Mouse (Mus musculus): ENCODE data around the gene Mrc1.

The Mrc1 gene

DNA sequence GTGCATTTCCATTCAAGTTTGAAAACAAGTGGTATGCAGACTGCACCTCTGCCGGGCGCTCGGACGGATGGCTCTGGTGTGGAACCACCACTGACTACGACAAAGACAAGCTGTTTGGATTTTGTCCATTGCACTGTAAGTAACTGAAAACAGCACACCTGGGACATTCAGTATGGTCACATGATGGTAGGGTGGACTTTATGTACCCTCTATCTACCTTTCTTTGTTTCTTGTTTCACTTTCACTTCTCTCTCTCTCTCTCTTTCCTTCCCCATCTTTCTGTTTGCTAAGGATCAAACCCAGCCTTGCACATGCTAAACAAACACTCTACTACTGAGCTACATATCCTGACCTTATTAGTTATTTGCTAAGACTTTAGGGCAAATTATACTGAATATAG is 15.0 kb downstream of the Mrc1 start:
- no peak for DNase-seq (ENCODE audit: low read depth)

DNA sequence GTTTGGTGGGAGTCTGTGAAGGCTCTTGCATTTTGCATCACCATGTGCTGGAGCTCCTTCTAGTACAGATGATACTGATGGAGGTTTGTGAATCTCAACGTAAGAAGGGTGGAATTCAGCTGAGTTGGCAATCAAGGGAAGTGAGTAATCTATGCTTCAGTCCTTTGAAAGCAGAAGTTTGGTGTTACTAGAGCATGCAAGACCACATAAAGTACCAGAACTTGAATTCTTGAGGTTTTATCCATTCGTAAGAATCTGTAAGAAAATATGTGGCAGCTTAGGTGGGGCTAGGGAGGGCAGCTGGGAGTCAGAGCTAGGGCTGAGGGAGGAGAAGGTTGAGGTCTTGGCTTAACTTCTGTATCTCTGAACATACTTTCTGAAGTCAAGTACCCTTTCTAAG is 15.5 kb downstream of the Mrc1 start:
- no peak for DNase-seq (ENCODE audit: low read depth)

DNA sequence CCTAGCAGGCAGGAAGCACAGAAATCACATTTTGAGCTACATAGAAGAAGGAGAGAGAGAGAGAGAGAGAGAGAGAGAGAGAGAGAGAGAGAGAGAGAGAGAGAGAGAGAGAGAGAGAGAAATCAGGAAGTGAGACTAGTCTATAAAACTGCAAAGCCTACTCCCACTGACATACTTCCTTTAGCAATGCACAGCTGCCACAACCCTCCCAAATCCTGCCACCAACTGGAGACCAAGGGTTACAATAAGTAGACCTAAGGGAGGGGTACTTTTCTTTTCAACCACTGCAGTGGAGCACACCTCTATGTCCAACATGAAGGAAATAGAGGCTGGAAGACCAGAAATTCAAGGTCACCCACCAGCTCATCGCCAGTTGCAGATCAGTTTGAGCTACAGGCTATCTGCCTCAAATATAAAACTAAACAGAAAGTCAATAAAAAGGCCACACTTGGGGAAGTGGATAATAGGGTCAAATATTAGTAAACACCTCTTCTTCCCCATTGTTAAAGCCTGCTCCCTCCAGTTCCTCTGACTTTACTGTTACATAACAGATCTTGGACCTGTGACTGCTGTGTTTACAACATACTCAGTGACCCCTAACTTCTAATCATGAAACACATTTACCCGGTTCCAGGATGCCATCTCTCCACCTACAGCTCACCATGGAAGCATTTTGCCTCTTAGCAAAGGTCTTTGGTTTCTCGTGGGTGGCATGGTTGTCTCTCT is 20.8 kb downstream of the Mrc1 start:
- peak; percentile 32 for DNase-seq (ENCODE audit: low read depth)

DNA sequence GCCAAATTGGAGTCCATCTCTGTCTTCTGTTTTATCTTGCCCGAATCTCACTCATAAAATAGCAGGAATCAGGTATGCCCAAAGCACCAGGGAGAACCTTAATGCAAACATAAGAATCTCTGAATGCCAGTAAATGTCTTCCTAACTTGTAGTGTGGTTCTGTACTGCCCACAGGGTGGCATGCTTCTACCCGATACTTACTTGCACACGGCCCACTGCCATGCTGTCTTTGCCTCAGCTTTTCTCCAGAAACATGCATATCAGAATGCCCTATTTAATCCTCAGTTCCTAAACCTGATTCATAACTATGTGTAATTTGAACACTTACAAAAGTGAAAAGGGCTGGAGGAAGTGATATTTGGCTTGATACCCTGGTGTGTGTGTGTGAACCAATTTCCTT is 22.7 kb downstream of the Mrc1 start:
- DNase-seq (ENCODE audit: low read depth) = no peak

DNA sequence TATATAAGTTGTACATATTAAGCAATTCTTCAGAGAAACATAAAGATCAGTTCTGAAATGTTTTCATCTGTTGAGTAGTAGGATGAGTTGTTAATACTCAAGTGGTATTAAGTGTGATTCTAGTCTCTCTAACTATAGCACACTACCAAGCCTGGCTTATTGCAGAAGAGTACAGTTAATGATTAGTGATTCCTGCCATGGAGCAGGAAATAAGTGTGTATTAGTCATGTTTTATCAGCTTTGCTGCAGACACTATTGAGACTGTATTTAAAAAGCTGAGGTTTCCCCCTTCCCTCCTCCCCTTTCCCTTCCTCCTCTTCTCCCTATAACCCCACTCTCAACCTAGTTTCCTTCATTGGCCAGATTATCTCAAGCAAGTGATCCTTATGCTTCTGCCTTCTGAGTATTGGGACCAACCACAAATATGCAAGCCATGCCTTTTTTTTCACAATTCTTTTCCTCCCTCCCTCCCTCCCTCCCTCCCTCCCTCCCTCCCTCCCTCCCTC is 29.2 kb downstream of the Mrc1 start:
- DNase-seq (ENCODE audit: low read depth) = no peak

DNA sequence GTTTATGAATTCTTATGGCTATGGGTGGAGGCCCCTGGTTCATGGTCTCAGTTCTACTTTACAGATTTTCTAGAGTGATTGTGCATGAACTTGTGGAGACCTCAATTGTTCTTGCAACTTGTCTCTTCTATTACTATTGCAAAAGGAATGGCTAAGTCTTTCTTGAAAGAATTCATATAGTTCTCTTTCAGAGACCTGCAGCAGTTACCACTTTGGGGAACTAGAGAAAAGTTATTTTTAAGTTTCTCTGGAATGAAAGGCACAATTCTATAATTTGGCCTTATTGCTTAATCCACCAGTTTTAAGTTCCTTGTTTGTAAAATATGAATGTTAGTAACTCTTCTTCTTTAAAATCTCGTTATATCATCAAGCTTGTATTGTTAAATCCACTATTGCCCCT is 32.9 kb downstream of the Mrc1 start:
- DNase-seq (ENCODE audit: low read depth) = no peak

DNA sequence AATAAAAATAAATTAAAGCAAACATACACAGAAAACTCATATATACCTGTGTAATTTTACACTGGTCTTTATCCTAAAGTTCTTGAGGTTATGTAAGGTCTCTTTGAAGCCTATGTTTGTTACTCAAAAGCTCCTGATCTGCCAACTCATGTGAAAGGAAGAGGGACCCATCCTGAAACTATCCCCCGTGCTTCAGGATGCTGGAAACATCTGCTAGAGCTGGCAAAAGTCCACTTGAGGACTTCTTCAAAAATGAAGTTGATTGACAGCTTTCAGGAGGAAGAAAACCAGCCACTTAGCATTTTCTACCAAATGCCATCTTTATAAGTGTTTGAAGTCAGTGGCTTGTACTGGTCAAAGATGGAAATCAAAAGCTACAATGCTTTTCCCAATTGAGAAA is 40.0 kb downstream of the Mrc1 start:
- no peak for DNase-seq (ENCODE audit: low read depth)

DNA sequence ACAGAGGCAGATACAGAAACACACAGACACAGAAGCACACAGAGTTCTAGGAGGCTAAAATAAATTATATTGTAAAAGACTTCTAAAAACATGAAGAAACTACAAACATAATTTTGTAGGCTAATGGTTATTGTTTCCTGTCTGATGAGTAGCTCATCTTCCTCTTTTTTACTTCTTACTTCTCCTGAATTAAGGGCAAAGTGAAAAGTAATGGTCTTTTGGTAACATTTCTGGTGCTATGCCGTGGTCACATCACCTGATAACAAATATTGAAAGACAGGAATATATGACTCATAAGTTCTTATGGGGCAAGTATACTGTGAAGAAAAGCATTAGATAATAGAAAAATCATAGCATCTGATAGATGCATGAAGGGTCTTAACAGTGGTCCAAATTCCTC is 42.9 kb downstream of the Mrc1 start:
- no peak for DNase-seq (ENCODE audit: low read depth)

DNA sequence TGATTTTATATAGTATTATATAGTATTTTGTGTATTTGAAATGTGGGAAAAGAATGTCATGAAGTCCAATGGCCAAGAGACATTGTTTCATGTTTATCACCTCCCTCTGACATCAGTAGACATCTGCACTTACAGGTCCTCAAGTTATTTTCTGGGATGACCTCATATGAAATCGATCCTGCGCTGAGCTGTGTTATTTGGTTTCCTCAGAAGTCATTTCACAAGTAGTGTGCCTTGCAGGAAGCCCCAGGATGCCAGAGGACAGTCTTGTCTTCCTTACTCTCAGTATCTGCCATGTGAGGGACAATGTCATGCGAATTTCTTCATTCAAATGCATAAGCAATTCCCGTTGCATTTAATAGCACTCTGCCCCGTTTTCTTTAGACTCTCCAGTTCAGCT is 46.6 kb downstream of the Mrc1 start:
- no peak for DNase-seq (ENCODE audit: low read depth)

DNA sequence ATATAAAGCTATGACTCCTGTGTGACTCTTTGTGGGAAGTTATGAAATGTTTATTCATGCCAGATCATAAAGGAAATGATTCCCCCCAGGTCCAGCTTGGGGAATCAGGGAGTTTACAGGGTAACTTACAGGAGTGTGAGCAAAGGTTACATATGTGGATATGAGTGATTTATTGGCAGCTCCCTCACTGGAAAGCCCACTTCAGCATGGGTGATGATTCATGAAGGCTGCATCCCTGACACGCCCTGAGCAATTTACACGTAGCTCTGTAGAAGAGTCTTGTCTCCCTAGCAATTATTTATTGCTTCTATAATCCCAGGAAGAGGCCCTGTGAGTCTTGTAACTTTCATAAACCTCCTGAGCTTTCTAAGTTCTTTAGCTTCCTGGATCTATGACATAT is 50.1 kb downstream of the Mrc1 start:
- no peak for DNase-seq (ENCODE audit: low read depth)

DNA sequence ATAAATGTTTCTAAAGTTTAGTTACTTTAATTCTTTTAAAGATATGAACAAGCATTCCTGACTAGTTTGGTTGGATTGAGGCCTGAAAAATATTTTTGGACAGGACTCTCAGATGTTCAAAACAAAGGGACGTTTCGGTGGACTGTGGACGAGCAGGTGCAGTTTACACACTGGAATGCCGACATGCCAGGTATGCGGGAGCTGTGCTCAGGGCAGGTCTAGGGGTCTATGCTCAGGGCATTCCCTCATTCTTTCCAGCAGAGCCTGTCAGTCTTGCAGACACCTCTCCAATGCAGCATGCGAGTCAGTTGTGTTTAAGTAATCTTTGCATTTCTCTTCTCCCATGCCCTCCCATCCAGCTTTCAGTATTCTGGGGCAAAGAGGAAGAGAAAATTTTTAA is 50.6 kb downstream of the Mrc1 start:
- DNase-seq (ENCODE audit: low read depth) = no peak

DNA sequence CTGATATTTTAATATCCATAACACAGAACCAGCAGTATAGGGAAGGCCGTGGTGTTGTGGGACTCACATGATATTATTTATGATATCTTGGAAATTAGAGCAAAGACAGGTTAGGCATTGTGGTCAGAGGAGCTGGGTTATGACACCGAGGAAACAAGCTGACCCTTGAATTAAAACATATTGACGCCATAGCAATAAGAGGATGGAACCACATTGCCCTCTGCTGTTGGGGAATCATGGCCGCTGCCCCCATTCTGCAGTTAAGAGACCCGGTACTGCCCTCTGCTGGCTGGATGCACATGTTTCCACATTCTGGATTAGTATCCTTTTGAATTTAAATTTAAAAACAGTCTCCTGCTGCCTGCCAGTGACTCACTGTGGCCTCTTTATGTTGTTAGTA is 66.1 kb downstream of the Mrc1 start:
- DNase-seq (ENCODE audit: low read depth) = peak; percentile 87

DNA sequence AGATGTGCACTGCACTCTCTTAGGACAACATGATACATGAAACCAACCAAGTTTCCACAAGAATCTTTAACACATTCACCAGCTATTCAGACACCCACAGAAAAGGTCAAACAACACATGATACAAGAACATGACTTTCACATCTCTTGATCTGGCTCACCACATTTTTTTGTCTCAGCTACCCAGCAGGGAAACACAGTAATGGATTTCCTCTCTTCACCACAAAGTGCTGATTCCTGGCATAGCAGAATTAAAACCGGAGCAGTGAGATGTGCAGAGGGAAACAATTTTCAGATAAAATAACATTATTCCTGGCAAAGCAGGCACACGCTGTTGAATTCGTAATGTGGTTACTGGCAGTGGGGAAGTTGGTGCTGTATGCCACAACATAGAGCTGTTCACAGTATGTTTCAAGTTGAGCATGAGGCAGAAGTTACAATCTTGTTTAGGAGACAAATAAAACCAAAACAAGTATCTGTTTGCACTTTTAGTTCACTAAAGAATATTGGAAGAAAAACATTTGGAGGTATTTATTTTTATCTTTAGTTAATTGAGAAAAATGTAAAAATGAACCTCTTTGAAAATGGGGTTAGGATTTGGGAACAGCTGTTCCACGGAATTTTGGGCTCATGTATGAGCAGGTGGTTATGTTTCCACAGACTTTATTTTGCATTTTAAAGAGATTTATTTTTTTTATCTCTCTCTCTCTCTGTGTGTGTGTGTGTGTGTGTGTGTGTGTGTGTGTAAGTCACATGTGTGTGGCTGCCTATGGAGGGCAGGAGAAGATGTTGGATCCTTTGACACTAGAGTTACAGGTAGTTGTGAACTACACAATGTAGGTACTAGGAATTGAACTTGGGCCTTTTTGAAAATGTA is 83.6 kb downstream of the Mrc1 start:
- no peak for DNase-seq (ENCODE audit: low read depth)

DNA sequence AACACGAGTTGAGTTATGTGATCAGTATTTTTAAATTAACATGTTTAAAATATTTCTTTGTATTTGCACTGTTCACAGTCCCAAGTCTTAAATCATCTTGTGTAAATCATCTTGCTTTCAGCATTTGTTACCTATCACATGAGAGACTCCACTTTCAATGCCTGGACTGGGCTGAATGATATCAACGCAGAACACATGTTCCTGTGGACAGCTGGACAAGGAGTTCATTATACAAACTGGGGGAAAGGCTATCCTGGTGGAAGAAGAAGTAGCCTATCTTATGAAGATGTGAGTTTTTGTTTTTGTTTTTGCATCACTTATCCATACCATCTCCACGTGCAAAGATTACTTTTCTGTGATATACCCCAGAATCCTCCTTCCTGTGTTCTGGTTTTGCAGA is 85.9 kb downstream of the Mrc1 start:
- DNase-seq (ENCODE audit: low read depth) = no peak

DNA sequence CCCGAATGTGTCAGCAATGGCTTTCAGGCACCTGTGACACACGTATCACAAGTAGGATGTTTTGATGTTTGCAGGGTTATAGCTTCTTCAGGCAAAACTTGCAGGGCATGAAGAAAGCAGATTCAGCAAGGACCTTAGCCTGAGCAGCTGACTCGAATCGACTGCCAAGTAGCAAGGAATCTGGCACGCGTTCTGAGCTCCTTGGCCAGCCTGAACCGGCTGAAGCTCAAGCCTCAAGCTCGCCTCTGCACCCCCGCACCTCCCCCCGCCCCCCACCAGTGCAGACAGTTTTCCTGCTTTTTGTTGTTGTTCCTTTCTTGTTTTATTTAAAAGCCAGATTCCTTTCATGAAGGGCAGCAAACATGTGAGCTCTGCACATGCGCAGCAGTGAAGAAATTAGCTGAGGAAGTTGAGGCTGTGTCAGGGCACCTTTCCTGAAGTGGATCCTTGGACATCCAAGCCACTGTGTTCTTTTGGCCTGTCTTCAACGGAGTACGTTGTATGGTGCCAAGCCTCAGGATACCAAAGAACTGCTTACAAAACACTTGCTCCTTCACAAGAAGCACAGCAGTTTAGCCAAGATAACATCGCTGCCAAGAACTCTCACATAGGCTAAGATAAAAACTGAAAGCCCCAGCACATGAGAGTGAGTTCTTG is 112.6 kb downstream of the Mrc1 start:
- DNase-seq (ENCODE audit: low read depth) = no peak

DNA sequence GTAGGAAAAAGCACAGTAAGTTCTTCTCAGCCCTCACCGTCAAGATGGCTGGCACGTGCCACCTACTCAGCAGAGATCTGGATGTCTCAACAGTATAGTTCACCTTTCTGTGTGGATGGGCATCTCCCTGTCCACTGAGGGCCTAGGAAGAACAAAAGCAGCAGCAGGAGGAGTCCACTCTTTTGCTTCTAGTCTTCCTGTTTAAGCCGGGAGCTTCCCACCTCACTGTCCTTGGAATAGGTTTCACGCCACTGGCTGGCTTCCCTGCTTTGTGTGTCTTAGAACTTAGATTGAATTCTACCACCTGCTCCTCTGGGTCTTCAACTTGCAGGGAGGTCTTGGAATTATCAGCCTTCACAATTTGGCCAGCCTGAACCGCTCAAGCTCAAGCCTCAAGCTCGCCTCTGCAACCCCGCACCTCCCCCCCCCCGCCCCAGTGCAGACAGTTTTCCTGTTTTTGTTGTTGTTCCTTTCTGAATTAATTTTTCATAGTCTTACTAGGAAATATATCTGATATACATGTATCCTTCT is 113.2 kb downstream of the Mrc1 start:
- no peak for DNase-seq (ENCODE audit: low read depth)

Data from c-Kit-positive CD71-negative TER-119-negative erythroid progenitor cells, embryonic 14.5 days (primary cell).